Mouse (Mus musculus) forelimb bud, embryonic 11.5 days (tissue): ENCODE measurements around the gene Arl9.
"Not testable (repeated sequence)": the region's sequence is repeated elsewhere in the genome, so short reads cannot be mapped to it uniquely, and the experiment has no call there.

Experiments used
- DNase-seq: peaks from one replicate; pipeline ENCODE4 v3.0.0-alpha.2; 2012; ENCODE audit warnings: low read depth, low spot score

Arl9 gene

GRCm38 (mm10) chr5:77004051-77004821, at the start of gene Arl9:
Gene Arl9 (plus strand): TSS chr5:77004055.
- DNase-seq = no peak

GRCm38 (mm10) chr5:76954271-76954900, 49.5 kb upstream of the Arl9 start:
- no peak for DNase-seq

GRCm38 (mm10) chr5:76955474-76955873, 48.4 kb upstream of the Arl9 start:
- no peak for DNase-seq

GRCm38 (mm10) chr5:76957954-76958353, 45.9 kb upstream of the Arl9 start:
- no peak for DNase-seq

GRCm38 (mm10) chr5:76959587-76959986, 44.3 kb upstream of the Arl9 start:
- no peak for DNase-seq

- no peak for DNase-seq
These were observed 41.3 kb upstream of the Arl9 start for GRCm38 (mm10) chr5:76962545-76962944.

GRCm38 (mm10) chr5:76964651-76965050, 39.2 kb upstream of the Arl9 start:
- no peak for DNase-seq

GRCm38 (mm10) chr5:76969250-76969649, 34.6 kb upstream of the Arl9 start:
- DNase-seq = no peak

- DNase-seq = not testable (repeated sequence)
These were observed 32.7 kb upstream of the Arl9 start for GRCm38 (mm10) chr5:76971115-76971514.

- DNase-seq = no peak
These were observed 30.4 kb upstream of the Arl9 start for GRCm38 (mm10) chr5:76973488-76973887.

- no peak for DNase-seq
These were observed 29.7 kb upstream of the Arl9 start for GRCm38 (mm10) chr5:76974207-76974553.

- DNase-seq = peak; percentile 89
These were observed 29.1 kb upstream of the Arl9 start, which contains the start of gene Srp72 for GRCm38 (mm10) chr5:76974554-76975285. Gene Srp72 (plus strand): TSS chr5:76974683.

- DNase-seq = no peak
These were observed 28.1 kb upstream of the Arl9 start for GRCm38 (mm10) chr5:76975736-76976135.

- DNase-seq = no peak
These were observed 19.8 kb upstream of the Arl9 start for GRCm38 (mm10) chr5:76984015-76984414.

- no peak for DNase-seq
These were observed 13.1 kb upstream of the Arl9 start for GRCm38 (mm10) chr5:76990789-76991188.

- no peak for DNase-seq
These were observed 10.6 kb upstream of the Arl9 start for GRCm38 (mm10) chr5:76993174-76993814.

GRCm38 (mm10) chr5:76998416-76998815, 5.4 kb upstream of the Arl9 start:
- DNase-seq = peak; percentile 21

GRCm38 (mm10) chr5:77001192-77001591, 2.7 kb upstream of the Arl9 start:
- DNase-seq = no peak

- DNase-seq = no peak
These were observed 6.5 kb downstream of the Arl9 start for GRCm38 (mm10) chr5:77010352-77010751.

- DNase-seq = no peak
These were observed 7.2 kb downstream of the Arl9 start for GRCm38 (mm10) chr5:77011082-77011481.

- no peak for DNase-seq
These were observed 9.3 kb downstream of the Arl9 start for GRCm38 (mm10) chr5:77013171-77013570.
